Mouse (Mus musculus): ENCODE measurements around the gene Cldn4. TPM values are rescaled to one million over a fixed set of nuclear protein-coding genes. Genes with fewer than 3 reads are reported as not detected.

Cldn4 gene
- 62.1 and 76.6 TPM in 2 replicates for polyA plus RNA-seq (2015; fragmentation: Nextera tagmentation; extraction: Ambion mirVana)

GRCm38 (mm10) chr5:134946857-134947255 is at the start of gene Cldn4:
Gene Cldn4 (minus strand): TSS chr5:134946934.
- 10% methylated on average over 11 of the region's 11 CpGs for WGBS
- peak within 1 kb of the TSS; percentile 62 for H3K4me2 ChIP-seq (replicated peaks; ENCODE audit: low read depth)
- peak within 1 kb of the TSS; percentile 54 for H3K4me3 ChIP-seq (ENCODE audit: low read depth, low read length)
- H3K36me3 ChIP-seq (ENCODE audit: control insufficient read depth, insufficient read depth): no peaks in the 10 kb centered on the region
- peak within 1 kb of the TSS; percentile 64 for H3K9ac ChIP-seq (ENCODE audit: low read depth, low read length)
- TF ChIP-seq CTCF (IDR thresholded peaks at IDR 0.05; ENCODE audit: low read depth): no peak
- H3K4me1 ChIP-seq (replicated peaks; ENCODE audit: control insufficient read depth, insufficient read depth, low read length): peaks cover 15% of the 10 kb centered on the region; the same call in 1 of the 2 replicates
- H3K27ac ChIP-seq (ENCODE audit: low read depth, low read length): peak within 1 kb of the TSS; percentile 83
- H3K27me3 ChIP-seq (replicated peaks; ENCODE audit: control insufficient read depth, insufficient read depth, low read length): no peaks in the 10 kb centered on the region
- ATAC-seq: peak; percentile 82
- H3K9me3 ChIP-seq (ENCODE audit: control insufficient read depth): no peaks in the 10 kb centered on the region

GRCm38 (mm10) chr5:134992566-134992965 is 45.8 kb upstream of the Cldn4 start:
- Histone ChIP-seq H3K9ac (ENCODE audit: low read depth, low read length) (no peak overlapping the region), H3K36me3 (ENCODE audit: control insufficient read depth, insufficient read depth) (no peaks in the 10 kb centered on the region), H3K27me3 (replicated peaks; ENCODE audit: control insufficient read depth, insufficient read depth, low read length) (no peaks in the 10 kb centered on the region), H3K27ac (ENCODE audit: low read depth, low read length) (no peak overlapping the region), H3K4me2 (replicated peaks; ENCODE audit: low read depth) (no peak overlapping the region), H3K9me3 (ENCODE audit: control insufficient read depth) (no peaks in the 10 kb centered on the region), H3K4me3 (ENCODE audit: low read depth, low read length) (no peak overlapping the region), H3K4me1 (replicated peaks; ENCODE audit: control insufficient read depth, insufficient read depth, low read length) (peaks cover 6% of the 10 kb centered on the region; the same call in 1 of the 2 replicates)
- ATAC-seq: no peak
- TF ChIP-seq CTCF (IDR thresholded peaks at IDR 0.05; ENCODE audit: low read depth): no peak
- 71% methylated on average over 5 of the region's 5 CpGs for WGBS

GRCm38 (mm10) chr5:134989741-134990140 is 43.0 kb upstream of the Cldn4 start:
- ATAC-seq: 0 out of 2 replicates have a peak, but pooled peaks have one; percentile 5
- peaks cover 11% of the 10 kb centered on the region; the same call in 1 of the 2 replicates for H3K27me3 ChIP-seq (replicated peaks; ENCODE audit: control insufficient read depth, insufficient read depth, low read length)
- H3K27ac ChIP-seq (ENCODE audit: low read depth, low read length): 0 out of 2 replicates have a peak overlapping the region, but pooled peaks have one; percentile 31
- 36% methylated on average over 6 of the region's 6 CpGs for WGBS
- H3K9me3 ChIP-seq (ENCODE audit: control insufficient read depth): no peaks in the 10 kb centered on the region
- no peaks in the 10 kb centered on the region for H3K36me3 ChIP-seq (ENCODE audit: control insufficient read depth, insufficient read depth)
- H3K4me3 ChIP-seq (ENCODE audit: low read depth, low read length): no peak overlapping the region
- no peak for TF ChIP-seq CTCF (IDR thresholded peaks at IDR 0.05; ENCODE audit: low read depth)
- no peak overlapping the region for H3K9ac ChIP-seq (ENCODE audit: low read depth, low read length)
- peak overlapping the region; percentile 74 for H3K4me2 ChIP-seq (replicated peaks; ENCODE audit: low read depth)
- peaks cover 11% of the 10 kb centered on the region; the same call in 1 of the 2 replicates for H3K4me1 ChIP-seq (replicated peaks; ENCODE audit: control insufficient read depth, insufficient read depth, low read length)

GRCm38 (mm10) chr5:134989166-134989565 is 42.4 kb upstream of the Cldn4 start:
- H3K27ac ChIP-seq (ENCODE audit: low read depth, low read length): peak overlapping the region; percentile 31; the same call in 1 of the 2 replicates
- peak overlapping the region; percentile 22; the same call in 1 of the 2 replicates for H3K9ac ChIP-seq (ENCODE audit: low read depth, low read length)
- TF ChIP-seq CTCF (IDR thresholded peaks at IDR 0.05; ENCODE audit: low read depth): no peak
- peak overlapping the region; percentile 7; the same call in 1 of the 2 replicates for H3K4me3 ChIP-seq (ENCODE audit: low read depth, low read length)
- WGBS: 43% methylated on average over 11 of the region's 11 CpGs
- no peaks in the 10 kb centered on the region for H3K36me3 ChIP-seq (ENCODE audit: control insufficient read depth, insufficient read depth)
- ATAC-seq: no peak
- H3K9me3 ChIP-seq (ENCODE audit: control insufficient read depth): no peaks in the 10 kb centered on the region
- H3K27me3 ChIP-seq (replicated peaks; ENCODE audit: control insufficient read depth, insufficient read depth, low read length): peaks cover 11% of the 10 kb centered on the region; the same call in 1 of the 2 replicates
- H3K4me1 ChIP-seq (replicated peaks; ENCODE audit: control insufficient read depth, insufficient read depth, low read length): peaks cover 11% of the 10 kb centered on the region; the same call in 1 of the 2 replicates
- H3K4me2 ChIP-seq (replicated peaks; ENCODE audit: low read depth): peak overlapping the region; percentile 74

GRCm38 (mm10) chr5:134986298-134987268 is 39.8 kb upstream of the Cldn4 start:
- TF ChIP-seq CTCF (IDR thresholded peaks at IDR 0.05; ENCODE audit: low read depth): peak; percentile 58

More at GRCm38 (mm10) chr5:134986298-134987268, 39.8 kb upstream of the Cldn4 start:
- Histone ChIP-seq H3K27ac (ENCODE audit: low read depth, low read length) (peak overlapping the region; percentile 82), H3K27me3 (replicated peaks; ENCODE audit: control insufficient read depth, insufficient read depth, low read length) (peaks cover 11% of the 10 kb centered on the region; the same call in 1 of the 2 replicates), H3K36me3 (ENCODE audit: control insufficient read depth, insufficient read depth) (no peaks in the 10 kb centered on the region), H3K4me3 (ENCODE audit: low read depth, low read length) (peak overlapping the region; percentile 56), H3K9ac (ENCODE audit: low read depth, low read length) (peak overlapping the region; percentile 68), H3K9me3 (ENCODE audit: control insufficient read depth) (no peaks in the 10 kb centered on the region), H3K4me2 (replicated peaks; ENCODE audit: low read depth) (peak overlapping the region; percentile 74), H3K4me1 (replicated peaks; ENCODE audit: control insufficient read depth, insufficient read depth, low read length) (peaks cover 12% of the 10 kb centered on the region; the same call in 1 of the 2 replicates)
- ATAC-seq: peak; percentile 1; the same call in 1 of the 2 replicates
- 3% methylated on average over 79 of the region's 79 CpGs for WGBS

All from intestine, postnatal 0 days (tissue).